Mouse (Mus musculus) left cerebral cortex, adult 9 months (tissue): ENCODE measurements around the gene Srp72.
A peak's percentile ranks its signal among the peaks of the same experiment; 100 is the strongest.

Experiments
- DNase-seq, 2 experiments: peaks; one replicate each; pipeline ENCODE4 v3.0.0; 2022; ENCODE audit warnings: low spot score in 2 of 2

Gene Srp72

DNA sequence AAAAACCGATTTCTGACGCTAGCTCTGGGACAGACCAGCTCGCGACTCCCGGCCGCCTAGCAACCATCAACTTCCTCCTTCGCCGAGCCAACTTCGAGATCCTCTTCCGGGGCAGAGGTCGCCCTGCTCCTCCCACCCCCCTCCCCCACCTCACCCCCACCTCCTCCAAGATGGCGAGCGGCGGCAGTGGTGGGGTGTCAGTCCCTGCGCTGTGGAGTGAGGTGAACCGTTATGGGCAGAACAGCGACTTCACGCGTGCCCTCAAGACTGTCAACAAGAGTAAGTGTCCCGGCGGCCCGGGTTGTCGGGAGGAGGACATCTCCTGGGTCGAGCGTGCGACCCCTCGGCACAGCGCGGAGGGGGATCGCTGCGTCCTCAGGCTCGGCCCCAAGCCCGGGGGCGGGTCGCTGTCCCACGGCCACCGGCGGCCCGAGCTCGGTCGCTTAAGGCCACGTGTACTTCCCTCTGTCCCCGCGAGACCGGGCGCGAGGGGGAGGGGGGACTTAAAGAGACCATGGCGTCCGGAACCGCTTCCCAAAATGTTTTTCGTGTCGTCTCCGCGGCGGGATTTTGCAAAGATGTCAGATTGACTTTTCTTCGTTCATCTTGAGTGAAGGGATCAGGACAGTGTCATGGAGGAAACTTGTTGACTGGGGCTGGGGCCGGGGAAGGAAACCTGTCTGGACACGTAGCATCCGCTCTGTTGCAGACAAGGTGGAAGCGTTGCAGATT is at the start of gene Srp72:
TSS of gene Srp72 (plus strand) at position 130 of the 732 bp plus-strand sequence.
- peak; percentile 38 to 73 for DNase-seq

DNA sequence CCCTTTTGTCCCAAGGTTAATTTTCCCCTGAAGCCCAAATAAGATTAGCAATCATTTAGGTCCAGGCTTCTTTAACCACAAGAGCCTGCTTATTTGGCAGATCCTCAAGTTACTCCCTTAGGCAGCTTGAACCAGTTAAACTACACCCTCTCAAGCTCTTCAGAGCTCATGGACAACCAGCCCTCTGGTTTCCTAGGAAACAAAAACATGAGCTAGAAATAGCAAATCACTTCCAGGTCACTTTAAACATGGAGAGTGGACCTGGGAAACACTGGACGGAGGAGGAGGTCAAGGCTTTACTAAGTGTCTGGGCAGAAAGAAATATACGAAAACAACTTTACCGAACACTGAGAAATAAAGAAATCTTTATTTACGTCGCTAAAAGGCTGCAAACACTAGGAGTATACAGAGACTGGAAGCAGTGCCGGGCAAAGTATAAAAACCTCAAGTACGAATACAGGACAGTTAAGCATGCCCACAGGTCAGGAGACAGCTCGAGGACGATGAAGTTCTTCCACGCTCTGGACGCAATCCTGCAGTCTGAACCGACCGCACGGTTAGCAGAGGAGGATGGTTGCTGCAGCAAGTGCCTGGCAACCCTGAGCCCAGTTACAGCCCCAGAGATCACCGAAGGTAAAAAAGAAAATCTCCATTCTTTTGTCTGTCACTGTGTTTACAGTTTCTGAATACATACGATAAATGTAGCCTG is 46.2 kb upstream of the Srp72 start:
- peak in 1 of 2 experiments; percentile 28 for DNase-seq

DNA sequence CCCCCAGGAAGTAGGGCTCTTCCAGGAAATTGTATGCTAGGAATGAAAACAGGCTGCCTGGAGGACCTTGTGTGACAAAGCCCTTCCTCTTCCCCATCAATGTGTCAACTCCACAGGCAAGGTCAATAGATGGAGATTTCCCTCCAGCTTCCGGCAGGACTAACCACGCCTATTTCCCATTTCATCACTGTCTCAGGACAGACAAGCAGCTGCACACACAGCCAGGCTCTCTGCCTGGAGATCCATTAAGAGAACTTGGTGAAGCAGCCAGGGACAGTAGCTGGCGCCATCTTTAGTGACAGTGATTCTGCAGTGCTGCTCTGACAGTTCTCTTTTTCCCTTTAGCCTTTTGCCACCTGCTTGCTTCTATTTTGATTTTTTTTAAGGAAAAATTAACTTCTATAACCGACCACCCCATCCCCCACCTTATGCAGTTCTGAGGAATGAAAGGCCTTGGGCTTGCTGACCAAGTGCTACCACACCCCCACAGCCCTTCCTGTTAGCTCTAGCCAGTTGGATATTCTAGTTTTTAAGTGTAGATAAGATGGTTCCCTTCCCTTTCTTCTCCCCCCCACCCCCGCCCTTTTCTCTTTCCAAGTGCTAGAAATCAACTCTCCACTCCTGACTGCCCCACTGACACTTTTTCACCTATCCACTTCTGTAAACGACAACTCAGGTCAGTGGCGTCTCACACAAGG is 45.2 kb upstream of the Srp72 start:
- no peak for DNase-seq

DNA sequence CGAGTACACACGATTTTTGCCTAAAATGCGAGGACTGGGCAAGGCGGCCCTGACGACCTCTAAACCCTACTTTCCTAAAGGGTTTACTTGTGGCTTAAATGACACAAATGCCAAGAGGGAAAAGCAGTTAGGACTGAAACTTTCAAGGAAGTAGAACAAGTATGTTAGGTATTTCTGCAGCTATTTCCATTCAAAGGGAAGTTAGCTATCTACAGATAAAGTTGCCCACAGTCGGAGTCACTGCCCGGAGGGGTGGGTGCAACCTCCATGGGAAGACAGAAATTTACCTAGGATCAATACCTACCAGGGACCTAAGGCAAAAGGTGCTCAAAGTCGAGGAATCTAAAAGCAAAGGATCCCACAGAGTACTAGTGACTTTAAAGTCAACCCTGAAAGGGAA is 34.8 kb upstream of the Srp72 start:
- DNase-seq, result no peak

DNA sequence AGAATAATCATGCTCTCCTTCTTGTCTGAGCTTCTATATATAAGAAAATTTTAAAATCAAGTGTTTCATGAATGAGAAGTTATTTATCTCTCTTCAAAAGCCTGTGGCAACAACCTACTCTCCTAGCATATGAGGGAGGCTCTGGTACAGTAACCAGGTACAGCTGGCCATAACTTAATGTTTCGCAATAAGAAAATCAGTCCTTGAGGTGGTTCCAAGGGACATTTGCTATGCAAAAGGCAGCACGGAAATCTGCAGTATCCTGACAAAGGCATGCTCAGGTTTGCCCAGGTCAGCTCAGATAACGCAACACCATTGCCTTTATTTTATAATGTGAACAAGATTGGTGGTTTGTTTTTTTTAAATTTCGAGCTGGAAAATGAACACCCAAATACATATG is 32.5 kb upstream of the Srp72 start:
- DNase-seq, result no peak

DNA sequence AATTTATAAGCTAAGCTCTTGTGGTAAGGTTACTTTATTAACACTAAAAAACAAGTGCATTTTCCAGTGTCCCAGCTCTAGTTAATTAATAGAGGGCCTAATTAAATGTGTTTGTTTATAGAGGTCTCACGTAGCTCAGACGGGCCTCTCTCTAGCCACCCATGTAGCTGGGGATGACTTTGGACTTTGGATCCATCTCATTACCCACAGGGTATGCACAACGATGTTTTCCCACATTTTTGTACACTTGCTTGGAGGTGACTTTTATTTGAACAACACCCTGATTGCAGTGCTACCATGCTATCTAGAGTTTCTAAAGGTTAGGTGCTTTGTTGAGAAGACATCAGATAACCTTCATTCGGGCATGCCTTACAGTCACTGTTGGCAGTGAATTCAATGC is 32.0 kb upstream of the Srp72 start:
- no peak for DNase-seq

DNA sequence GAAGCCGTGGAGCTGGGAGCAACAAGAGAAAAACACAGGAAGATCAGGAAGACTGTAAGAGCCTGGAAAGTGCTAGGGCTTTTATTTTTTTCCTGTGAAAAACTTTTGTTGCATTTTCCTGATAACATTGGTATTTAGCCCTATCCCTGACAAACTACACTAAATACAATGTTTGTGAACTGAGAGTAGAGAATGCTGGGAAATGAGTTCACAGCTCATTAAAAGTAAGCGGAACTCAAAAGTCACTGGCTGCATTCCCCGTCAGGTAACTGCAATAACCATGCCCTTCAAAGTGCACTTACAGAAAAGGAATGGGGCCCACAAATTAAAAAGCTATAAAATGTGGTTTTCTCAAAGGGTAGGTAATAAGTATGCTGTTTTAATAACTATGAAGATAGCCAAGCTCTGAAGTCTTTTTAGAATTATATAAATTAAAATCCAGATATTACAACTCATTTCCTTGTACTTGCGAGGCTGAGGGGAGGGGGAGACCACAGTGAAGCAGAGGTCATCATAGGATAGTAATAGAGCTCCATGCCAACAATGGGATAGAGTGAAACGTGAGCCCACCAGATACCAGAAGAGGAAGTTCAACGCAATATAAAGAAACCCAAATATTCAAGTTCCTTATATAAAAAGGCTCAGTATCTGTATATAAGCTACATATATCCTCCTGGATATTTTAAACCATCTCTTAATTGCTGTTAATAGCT is 29.4 kb upstream of the Srp72 start:
- DNase-seq, result no peak

DNA sequence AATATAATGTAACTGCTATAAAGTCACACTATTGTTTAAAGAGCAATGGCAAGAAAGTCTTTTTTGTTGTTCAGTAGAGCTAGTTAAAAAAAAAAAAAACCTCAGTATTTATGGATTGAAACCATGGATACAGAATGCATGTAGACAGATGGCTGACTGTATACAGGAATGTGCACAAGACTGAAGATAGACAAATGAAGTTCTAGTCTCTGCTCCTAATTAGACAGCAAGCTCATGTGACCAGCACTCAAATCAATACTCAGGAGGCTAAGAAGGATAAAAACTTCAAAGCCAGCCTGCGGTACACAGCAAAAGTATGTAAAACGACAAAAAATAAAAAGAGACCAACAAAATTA is 28.8 kb upstream of the Srp72 start:
- DNase-seq, result no peak

DNA sequence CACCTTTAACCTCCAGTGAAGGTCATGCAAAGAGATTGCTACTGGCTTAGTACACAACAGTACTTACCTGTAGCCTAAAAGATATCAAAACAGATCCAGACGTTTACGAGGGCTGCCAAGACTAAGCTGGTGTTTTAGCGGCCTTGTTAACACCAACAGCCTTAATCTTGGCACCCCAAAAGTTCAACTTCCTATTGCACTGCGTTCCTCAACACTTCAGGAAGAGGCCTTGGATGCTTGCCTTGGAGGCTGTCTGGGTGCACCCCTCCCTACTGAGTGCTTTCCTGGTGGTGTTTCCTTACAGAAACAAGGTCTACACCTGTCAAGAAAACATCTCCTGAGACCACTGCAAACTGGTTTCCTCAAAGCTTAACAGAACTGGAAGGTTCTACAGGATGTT is 27.3 kb upstream of the Srp72 start:
- DNase-seq, result no peak

DNA sequence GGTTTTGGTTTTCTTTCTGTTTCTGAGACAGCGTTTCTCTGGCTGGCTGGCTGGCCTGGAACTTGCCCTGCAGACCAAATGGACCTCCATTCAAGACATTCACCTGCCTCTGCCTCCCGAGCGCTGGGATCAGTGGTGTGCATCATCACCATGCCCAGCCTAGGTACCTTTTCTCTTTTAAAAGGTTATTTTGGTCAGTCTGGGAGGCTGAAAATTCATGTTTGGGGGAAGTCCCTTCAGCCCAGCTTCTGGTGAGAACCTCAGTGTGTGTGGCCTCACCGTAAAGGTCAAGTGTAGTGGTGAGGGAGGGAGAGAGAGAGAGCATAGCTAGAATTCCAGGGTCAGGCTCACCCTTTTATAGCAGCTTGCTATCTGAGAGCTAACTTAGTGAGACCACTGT is 26.7 kb upstream of the Srp72 start:
- DNase-seq, result no peak

DNA sequence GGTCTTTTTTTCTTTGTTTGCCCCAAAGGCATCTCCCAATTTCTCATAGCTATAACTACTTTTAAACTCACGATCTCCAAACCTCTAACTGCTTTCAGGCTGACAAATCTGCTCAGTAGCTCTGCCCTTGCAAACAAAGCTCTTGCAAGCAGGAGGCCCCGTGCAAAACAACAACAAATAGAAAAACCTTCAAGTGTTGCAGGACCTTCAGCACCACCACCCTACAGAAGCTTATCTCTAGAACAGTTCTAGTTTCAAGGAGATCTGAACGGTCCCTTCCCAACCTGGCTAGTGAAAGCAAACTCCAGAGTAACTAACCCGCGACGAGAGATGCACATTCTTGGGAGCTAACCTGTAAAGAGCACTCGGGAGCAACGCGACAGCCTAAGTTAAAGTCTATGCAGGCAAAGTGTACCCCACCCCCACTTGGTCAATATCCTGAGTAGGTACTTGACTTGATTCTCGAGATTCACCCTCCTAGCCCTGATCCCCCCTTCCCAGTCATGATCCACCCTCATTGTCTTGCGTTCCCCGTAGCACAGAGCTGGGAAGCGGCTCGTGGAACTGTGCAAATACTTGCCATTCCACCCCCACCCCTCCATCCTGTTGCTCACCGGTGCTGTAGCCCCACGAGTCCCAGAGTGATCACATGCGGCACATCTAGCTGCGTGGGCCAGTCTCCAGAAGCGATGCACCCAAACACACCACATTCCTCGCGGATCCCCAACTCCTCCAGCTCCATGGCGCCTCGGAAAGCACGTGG is 24.0 kb upstream of the Srp72 start:
- no peak for DNase-seq

DNA sequence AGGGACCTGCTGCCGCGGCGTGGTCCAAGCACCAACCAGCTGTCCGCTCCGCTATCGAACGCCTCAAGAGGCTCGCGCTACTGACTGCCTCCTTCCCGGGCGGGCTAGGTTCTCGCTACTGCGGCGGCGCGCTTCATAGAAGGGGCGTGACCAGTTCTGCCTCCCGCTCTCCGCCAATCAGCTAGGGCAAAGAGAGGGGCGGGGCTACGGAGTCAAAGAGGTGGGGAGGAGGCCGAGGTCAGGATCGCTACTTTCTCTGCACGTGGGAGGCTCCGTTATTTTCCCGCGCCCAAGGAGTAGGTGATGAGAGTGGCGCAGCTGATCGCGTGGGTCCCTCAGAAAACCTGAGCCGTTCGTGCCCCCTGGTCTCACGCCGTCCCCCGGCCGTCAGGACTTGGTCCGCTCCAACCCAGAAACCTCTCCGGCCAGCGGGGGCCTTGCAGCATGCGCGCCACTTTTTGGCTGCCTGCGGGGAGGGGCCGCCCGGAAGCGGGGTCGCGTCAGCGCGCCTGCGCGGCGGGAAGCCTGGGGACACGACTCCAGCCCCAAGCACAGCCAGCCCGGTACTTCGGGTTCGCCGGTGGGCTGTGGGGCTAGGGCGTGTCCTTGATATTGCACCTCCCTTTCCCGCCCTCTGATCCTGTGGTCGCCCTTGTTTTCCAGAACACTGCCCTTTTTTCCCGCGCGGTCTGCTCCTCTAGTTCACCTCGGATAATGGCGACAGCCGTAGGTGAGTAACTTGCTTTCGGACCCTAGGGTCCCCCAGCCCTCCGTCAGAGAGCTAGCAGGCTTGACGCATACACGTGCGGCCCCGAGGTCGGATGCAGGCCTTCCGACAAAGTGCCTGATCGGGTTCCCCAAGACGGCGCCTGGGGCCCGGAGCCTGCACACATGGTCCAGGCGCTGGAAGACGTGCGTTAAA is 23.1 kb upstream of the Srp72 start, which contains the start of the genes Paics and Ppat:
TSS of gene Paics (plus strand) at position 202 of the 922 bp plus-strand sequence.
TSS of gene Ppat (minus strand) at position 473 of the 922 bp plus-strand sequence.
- DNase-seq, result peak; percentile 93 to 97

DNA sequence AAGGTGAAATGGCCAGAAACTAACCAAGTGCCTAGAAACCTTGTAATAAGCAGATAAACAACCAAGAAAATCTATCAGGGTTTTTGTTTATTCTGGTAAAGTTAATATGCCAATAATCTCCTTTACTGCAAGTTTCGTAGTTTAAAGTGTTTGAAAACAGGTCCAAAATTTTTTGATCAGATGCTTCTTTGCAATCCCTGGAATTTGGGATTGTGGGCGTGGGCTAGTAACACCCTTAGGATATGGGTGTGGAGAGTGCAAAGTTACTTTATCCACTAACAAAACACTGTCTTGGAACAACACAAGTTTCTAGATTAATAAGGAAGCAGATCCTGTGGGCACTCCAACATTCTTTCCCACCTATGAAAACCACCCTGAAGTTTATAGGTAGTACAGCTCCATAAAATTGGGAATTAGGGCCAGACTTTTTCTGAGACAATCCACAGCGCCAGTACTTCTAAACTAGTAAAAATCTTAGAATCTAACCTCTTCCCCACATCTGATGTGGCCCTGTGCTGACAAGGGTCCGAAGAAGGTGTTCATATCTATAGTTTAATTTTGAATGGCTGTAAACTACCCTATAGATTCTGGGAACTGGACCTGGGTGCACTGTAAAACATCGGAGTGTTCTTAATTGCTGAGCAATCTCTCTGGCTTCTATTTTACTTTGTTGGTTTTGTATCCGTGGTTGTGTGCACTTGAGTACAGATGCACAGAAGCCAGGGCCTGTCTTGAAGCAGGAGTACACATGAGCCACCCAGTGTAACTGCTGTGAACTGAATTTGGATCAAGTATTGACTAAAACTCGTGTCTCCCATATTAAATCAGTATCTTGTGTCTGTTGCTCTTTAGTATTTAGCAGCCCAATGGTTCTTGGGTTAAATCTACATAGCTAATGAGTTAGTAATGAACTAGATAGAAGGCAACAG is 22.1 kb upstream of the Srp72 start:
- no peak for DNase-seq

DNA sequence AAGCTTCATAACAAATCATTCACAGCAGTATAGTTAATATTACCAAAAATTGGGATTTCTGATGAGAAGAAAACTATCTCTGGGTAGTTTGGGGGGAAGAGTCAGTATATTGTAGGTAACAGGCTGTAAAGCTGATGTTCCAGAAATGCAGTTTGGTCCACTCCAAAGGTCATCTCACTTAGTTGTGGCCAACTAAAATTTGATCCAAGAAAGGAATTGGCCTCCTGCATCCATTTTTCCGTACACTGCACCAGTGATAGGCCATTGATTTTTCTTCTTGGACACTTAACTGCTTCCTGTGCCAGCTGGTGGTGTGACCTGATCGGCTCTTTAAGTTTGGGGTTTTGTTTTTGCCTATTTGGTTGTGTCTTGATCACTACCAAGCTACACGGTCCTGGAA is 20.7 kb upstream of the Srp72 start:
- no peak for DNase-seq

DNA sequence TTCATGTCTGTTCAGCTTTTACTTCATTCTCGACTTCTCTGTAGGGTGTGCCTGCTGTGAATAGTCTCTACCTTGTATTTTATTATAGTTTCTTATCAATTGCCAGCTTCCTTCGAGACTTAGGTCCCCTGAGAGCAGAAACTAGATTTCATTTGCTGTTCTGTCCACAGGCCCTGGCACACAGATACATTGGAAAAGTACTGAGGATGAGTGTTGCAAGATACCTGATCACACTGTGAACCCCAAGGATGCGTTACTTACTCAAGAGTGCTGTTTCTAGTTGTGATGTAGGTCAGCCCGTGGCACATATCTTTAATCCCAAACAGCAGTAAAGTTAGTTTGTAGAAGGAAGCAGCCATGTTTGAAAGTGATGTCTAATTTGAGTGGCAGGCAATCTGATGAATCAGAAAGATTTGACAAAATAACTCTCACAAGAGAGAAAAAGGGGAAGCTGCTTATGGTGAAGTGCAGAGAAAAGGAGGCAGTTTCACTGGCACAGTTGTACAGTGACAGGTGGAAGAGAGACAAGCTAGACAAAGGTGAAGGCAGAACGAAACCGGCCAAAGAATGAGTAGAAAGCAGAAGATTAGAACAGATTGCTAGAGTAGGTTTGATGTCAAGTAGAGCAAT is 20.1 kb upstream of the Srp72 start:
- no peak for DNase-seq

DNA sequence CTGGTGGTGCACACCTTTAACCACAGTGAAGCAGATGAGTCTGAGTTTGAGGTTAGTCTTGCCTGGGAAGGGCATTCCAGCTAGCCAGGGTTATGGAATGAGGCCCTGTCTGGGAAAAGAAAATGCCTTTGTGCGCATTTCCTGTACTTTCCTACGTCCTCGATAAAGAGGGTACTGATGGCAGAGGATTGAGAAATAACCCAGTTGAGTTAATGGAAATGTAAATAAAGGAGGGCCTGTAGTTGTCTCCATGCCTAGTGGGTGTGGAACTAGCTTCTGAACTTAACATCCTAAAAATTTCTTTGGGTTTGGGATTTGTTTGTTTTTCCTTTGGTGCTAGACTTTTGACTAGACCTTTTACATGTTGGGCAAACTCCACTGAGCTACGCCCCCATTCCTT is 19.0 kb upstream of the Srp72 start:
- DNase-seq, result no peak

DNA sequence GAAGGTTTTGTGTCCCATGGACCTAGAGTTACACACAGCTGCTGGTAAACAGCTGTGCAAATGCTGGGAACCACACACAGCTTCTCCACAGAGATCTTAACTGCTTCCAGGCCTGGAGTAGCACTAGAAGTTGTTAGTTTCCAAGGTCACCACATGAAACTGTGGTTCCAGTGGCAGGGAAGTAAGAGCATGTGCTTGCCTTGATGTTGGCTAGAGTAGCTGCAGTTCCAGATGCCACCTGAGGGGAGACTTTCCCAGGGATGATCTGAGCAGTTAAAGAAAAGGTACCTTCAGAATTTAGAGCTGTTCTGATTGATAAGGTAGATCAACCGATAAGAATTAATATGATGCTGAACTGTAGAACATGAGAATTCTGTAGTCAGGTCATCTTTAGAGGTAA is 16.5 kb upstream of the Srp72 start:
- no peak for DNase-seq

DNA sequence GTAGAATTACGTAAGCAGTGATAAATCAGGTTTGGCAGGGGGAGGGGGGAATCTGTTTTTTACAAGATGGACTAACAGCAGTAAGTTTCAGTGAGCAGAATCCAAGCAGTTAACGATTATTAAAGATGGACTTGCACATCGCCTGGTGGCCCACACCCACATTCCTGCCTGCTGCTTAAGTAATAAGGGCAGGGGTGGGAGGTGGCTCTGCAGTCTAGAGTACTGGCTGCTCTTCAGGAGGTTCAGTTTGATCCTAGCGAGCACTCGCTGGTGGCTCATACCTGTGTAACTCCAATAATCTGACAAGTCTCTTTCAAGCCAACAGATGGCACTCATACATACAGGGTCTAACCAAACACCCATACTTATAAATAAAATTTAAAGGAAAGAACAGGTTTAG is 14.9 kb upstream of the Srp72 start:
- DNase-seq, result no peak

DNA sequence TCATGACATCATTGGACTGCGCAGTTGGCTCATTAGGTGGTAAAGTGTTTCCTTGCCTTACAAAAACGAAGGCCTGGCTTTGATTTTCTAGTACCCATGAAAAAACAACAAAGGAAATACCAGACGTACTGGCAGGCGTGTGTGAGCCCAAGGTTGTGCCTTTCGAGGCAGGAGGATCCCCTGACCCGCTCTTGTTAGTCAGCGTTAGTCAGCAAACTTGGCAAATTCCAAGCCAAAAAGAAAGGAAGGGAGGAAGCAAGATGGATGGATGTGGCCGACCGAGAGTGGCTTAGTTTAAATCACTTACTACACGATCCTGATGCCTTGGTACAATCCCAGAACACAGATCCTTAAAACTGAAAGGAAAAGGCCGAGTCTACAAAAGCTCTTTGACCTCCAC is 11.9 kb upstream of the Srp72 start:
- no peak for DNase-seq
